Mouse (Mus musculus) MEL (cell line): ENCODE measurements around the gene Cga. TPM values are rescaled to one million over a fixed set of nuclear protein-coding genes. Genes with fewer than 3 reads are reported as not detected.

Experiments
- DNase-seq: peaks from one replicate; pipeline ENCODE4 v3.0.0; 2011; ENCODE audit warnings: low read depth, low spot score
- H3K27ac ChIP-seq: 2 replicates; pipeline ENCODE4 v1.5.1; 2012; ENCODE audit warnings: low read depth, mild to moderate bottlenecking, control low read depth, low read length, moderate library complexity; ENCODE audit not compliant: control insufficient read depth
- H3K27me3 ChIP-seq, 2 experiments: fragments of 150-350 bp in 1 of 2; sonication (generic) in 1 of 2; 2 replicates each; pipeline ENCODE4 v1.6.1; 2012; ENCODE audit warnings: low read length in 2 of 2, mild to moderate bottlenecking in 2 of 2, improper control_type of control experiment in 1 of 2, moderate library complexity in 1 of 2; ENCODE audit not compliant: insufficient read depth in 2 of 2, control insufficient read depth in 1 of 2
- H3K36me3 ChIP-seq, 2 experiments: 2 replicates each; pipeline ENCODE4 v1.6.1; 2012 to 2014; ENCODE audit warnings: low read length in 2 of 2, improper control_type of control experiment in 1 of 2, inconsistent platforms in 1 of 2, mild to moderate bottlenecking in 1 of 2; ENCODE audit not compliant: insufficient read depth in 2 of 2, control insufficient read depth in 1 of 2
- H3K4me1 ChIP-seq, 2 experiments: fragments of 150-350 bp in 1 of 2; sonication (generic) in 1 of 2; 2 replicates each; pipeline ENCODE4 v1.6.1; 2012; ENCODE audit warnings: low read length in 2 of 2, improper control_type of control experiment in 1 of 2, mild to moderate bottlenecking in 1 of 2; ENCODE audit not compliant: insufficient read depth in 2 of 2, control insufficient read depth in 1 of 2
- H3K4me3 ChIP-seq, 2 experiments: fragments of 150-350 bp in 1 of 2; sonication (generic) in 1 of 2; 2 replicates each; pipeline ENCODE4 v1.5.1; 2012; ENCODE audit warnings: low read depth in 2 of 2, low read length in 2 of 2, mild to moderate bottlenecking in 2 of 2, moderate library complexity in 2 of 2, control low read depth in 1 of 2, improper control_type of control experiment in 1 of 2; ENCODE audit not compliant: control insufficient read depth in 1 of 2, insufficient read depth in 1 of 2
- H3K79me2 ChIP-seq: 2 replicates; pipeline ENCODE4 v1.6.1; 2012; ENCODE audit warnings: mild to moderate bottlenecking, low read length, moderate library complexity; ENCODE audit not compliant: control insufficient read depth, poor library complexity, insufficient read depth
- H3K9ac ChIP-seq: 2 replicates; pipeline ENCODE4 v1.6.1; 2012; ENCODE audit warnings: low read depth, mild to moderate bottlenecking, control low read depth, low read length, moderate library complexity; ENCODE audit not compliant: control insufficient read depth, poor library complexity, severe bottlenecking
- H3K9me3 ChIP-seq: fragments of 150-350 bp; sonication (generic); replicated peaks from 2 replicates; pipeline ENCODE4 v1.6.1; 2012; ENCODE audit warnings: mild to moderate bottlenecking, low read length, improper control_type of control experiment, moderate library complexity; ENCODE audit not compliant: insufficient read depth
- BHLHE40 ChIP-seq: IDR thresholded peaks from 2 replicates; pipeline ENCODE4 v1.6.1; 2012; ENCODE audit warnings: low read depth, mild to moderate bottlenecking, inconsistent platforms, low read length, improper control_type of control experiment, borderline replicate concordance
- CHD2 ChIP-seq: IDR thresholded peaks from 2 replicates; pipeline ENCODE4 v1.6.1; 2011; ENCODE audit warnings: low read length, improper control_type of control experiment
- E2F4 ChIP-seq: IDR thresholded peaks from 2 replicates; pipeline ENCODE4 v1.6.1; 2011; ENCODE audit warnings: low read depth, low read length, improper control_type of control experiment, borderline replicate concordance
- EP300 ChIP-seq, 2 experiments: IDR thresholded peaks; 2 replicates each; pipeline ENCODE4 v1.6.1; 2011; ENCODE audit warnings: improper control_type of control experiment in 2 of 2, low read length in 2 of 2, low read depth in 1 of 2, mild to moderate bottlenecking in 1 of 2
- ETS1 ChIP-seq: IDR thresholded peaks from 2 replicates; pipeline ENCODE4 v1.6.1; 2012; ENCODE audit warnings: low read depth, mild to moderate bottlenecking, inconsistent platforms, low read length, improper control_type of control experiment, moderate library complexity
- GABPA ChIP-seq: IDR thresholded peaks from 2 replicates; pipeline ENCODE4 v1.6.1; 2012; ENCODE audit warnings: low read depth, mild to moderate bottlenecking, inconsistent platforms, low read length, improper control_type of control experiment, moderate library complexity
- HCFC1 ChIP-seq: IDR thresholded peaks from 2 replicates; pipeline ENCODE4 v1.6.1; 2012; ENCODE audit warnings: low read depth, mild to moderate bottlenecking, inconsistent platforms, low read length, improper control_type of control experiment, moderate library complexity
- KAT2A ChIP-seq: conservative IDR thresholded peaks from 2 replicates; pipeline ENCODE4 v1.6.1; 2012; ENCODE audit warnings: low read depth, low read length, improper control_type of control experiment, inconsistent platforms
- MAFK ChIP-seq: IDR thresholded peaks from 2 replicates; pipeline ENCODE4 v1.6.1; 2011; ENCODE audit warnings: low read depth, mild to moderate bottlenecking, low read length, improper control_type of control experiment, borderline replicate concordance
- MXI1 ChIP-seq: IDR thresholded peaks from 2 replicates; pipeline ENCODE4 v1.6.1; 2011; ENCODE audit warnings: mild to moderate bottlenecking, low read depth, low read length, improper control_type of control experiment
- NELFE ChIP-seq: IDR thresholded peaks from 2 replicates; pipeline ENCODE4 v1.6.1; 2011; ENCODE audit warnings: low read depth, low read length, improper control_type of control experiment
- NRF1 ChIP-seq: IDR thresholded peaks from 2 replicates; pipeline ENCODE4 v1.6.1; 2014; ENCODE audit warnings: low read depth, mild to moderate bottlenecking, inconsistent platforms, low read length, improper control_type of control experiment, moderate library complexity; ENCODE audit not compliant: poor library complexity, insufficient read depth, severe bottlenecking
- POLR2A ChIP-seq, 2 experiments: IDR thresholded peaks; 2 replicates each; pipeline ENCODE4 v1.6.1; 2011 to 2012; ENCODE audit warnings: low read length in 2 of 2, mild to moderate bottlenecking in 2 of 2, control low read depth in 1 of 2, improper control_type of control experiment in 1 of 2, low read depth in 1 of 2, moderate library complexity in 1 of 2; ENCODE audit not compliant: control insufficient read depth in 1 of 2, insufficient read depth in 1 of 2, poor library complexity in 1 of 2
- POLR2AphosphoS2 ChIP-seq: IDR thresholded peaks from 2 replicates; pipeline ENCODE4 v1.6.1; 2011; ENCODE audit warnings: low read length, improper control_type of control experiment
- SMC3 ChIP-seq: IDR thresholded peaks from 2 replicates; pipeline ENCODE4 v1.6.1; 2011; ENCODE audit warnings: low read depth, low read length, improper control_type of control experiment
- TBP ChIP-seq: IDR thresholded peaks from 2 replicates; pipeline ENCODE4 v1.8.0; 2011; ENCODE audit warnings: low read depth, low read length, improper control_type of control experiment
- TCF12 ChIP-seq: IDR thresholded peaks from 2 replicates; pipeline ENCODE4 v1.6.1; 2014; ENCODE audit warnings: low read depth, mild to moderate bottlenecking, inconsistent platforms, low read length, improper control_type of control experiment, moderate library complexity
- UBTF ChIP-seq: IDR thresholded peaks from 2 replicates; pipeline ENCODE4 v1.6.1; 2012; ENCODE audit warnings: low read depth, mild to moderate bottlenecking, inconsistent platforms, low read length, improper control_type of control experiment, moderate library complexity, borderline replicate concordance; ENCODE audit not compliant: insufficient read depth
- USF1 ChIP-seq: IDR thresholded peaks from 2 replicates; pipeline ENCODE4 v1.6.1; 2014; ENCODE audit warnings: low read depth, mild to moderate bottlenecking, inconsistent platforms, low read length, improper control_type of control experiment, moderate library complexity
- USF2 ChIP-seq, 2 experiments: IDR thresholded peaks; 2 replicates each; pipeline ENCODE4 v1.6.1; 2011 to 2012; ENCODE audit warnings: improper control_type of control experiment in 2 of 2, low read length in 2 of 2, borderline replicate concordance in 1 of 2, inconsistent platforms in 1 of 2, low read depth in 1 of 2, mild to moderate bottlenecking in 1 of 2; ENCODE audit not compliant: insufficient read depth in 1 of 2
- ZC3H11A ChIP-seq: IDR thresholded peaks from 2 replicates; pipeline ENCODE4 v1.6.1; 2012; ENCODE audit warnings: low read depth, mild to moderate bottlenecking, inconsistent platforms, low read length, improper control_type of control experiment
- ZMIZ1 ChIP-seq: IDR thresholded peaks from 2 replicates; pipeline ENCODE4 v1.6.1; 2012; ENCODE audit warnings: low read depth, mild to moderate bottlenecking, inconsistent platforms, low read length, improper control_type of control experiment, moderate library complexity
- ZNF384 ChIP-seq: IDR thresholded peaks from 2 replicates; pipeline ENCODE4 v1.6.1; 2012; ENCODE audit warnings: low read depth, mild to moderate bottlenecking, inconsistent platforms, low read length, improper control_type of control experiment
- polyA plus RNA-seq, 2 experiments: library from polyadenylated mRNA; stranded (reverse) in 1 of 2; unstranded in 1 of 2; fragments of >175 nt in 1 of 2; fragments of >200 nt in 1 of 2; gene quantifications; 2 replicates each; pipeline versions ENCODE4 v1.2.1 to v1.2.4; 2012; ENCODE audit warnings: low replicate concordance in 2 of 2, low read depth in 1 of 2; ENCODE audit not compliant: insufficient read length in 2 of 2, insufficient read depth in 1 of 2, missing spikeins in 1 of 2
- total RNA-seq: library from RNA; depleted of rRNA; stranded (reverse); fragments of 300-350 nt; gene quantifications from 2 replicates; pipeline ENCODE4 v1.2.3, GENCODE M21; 2012

Gene Cga
- total and polyA plus RNA-seq, 3 experiments, result not detected

- no peak overlapping the region for H3K27ac ChIP-seq
- H3K79me2 ChIP-seq, result peaks cover 23% of the 10 kb centered on the region
- H3K27me3 ChIP-seq, result no peaks in the 10 kb centered on the region
- DNase-seq, result no peak
- H3K36me3 ChIP-seq, result peaks cover 3 to 6% of the 10 kb centered on the region in 2 experiments; a peak in 3 of 4 replicates
- no peak overlapping the region for H3K9ac ChIP-seq
- H3K9me3 ChIP-seq, result no peaks in the 10 kb centered on the region
- H3K4me3 ChIP-seq, result no peak overlapping the region
- H3K4me1 ChIP-seq, result peaks cover 0 to 3% of the 10 kb centered on the region in 2 experiments; a peak in 2 of 4 replicates
- no peak for TF ChIP-seq ZC3H11A
- TF ChIP-seq NELFE, result no peak
- no peak for TF ChIP-seq TCF12
- TF ChIP-seq TBP, result no peak
- no peak for TF ChIP-seq KAT2A
- no peak for TF ChIP-seq MAFK
- TF ChIP-seq SMC3, result no peak
- TF ChIP-seq POLR2A (IDR thresholded peaks at IDR 0.05; ENCODE audit: control insufficient read depth in 1 of 2, insufficient read depth in 1 of 2, low read depth in 1 of 2, low read length in 2 of 2, poor library complexity in 1 of 2), result no peak
- TF ChIP-seq MXI1, result no peak
- no peak for TF ChIP-seq UBTF
- no peak for TF ChIP-seq GABPA
- no peak for TF ChIP-seq ETS1
- TF ChIP-seq NRF1, result no peak
- TF ChIP-seq CHD2, result no peak
- TF ChIP-seq EP300 (IDR thresholded peaks at IDR 0.05; ENCODE audit: low read depth in 1 of 2, low read length in 2 of 2), result no peak
- no peak for TF ChIP-seq USF2 (IDR thresholded peaks at IDR 0.05; ENCODE audit: borderline replicate concordance in 1 of 2, insufficient read depth in 1 of 2, low read depth in 1 of 2, low read length in 2 of 2)
- no peak for TF ChIP-seq USF1
- TF ChIP-seq HCFC1, result no peak
- TF ChIP-seq ZNF384, result no peak
- TF ChIP-seq POLR2AphosphoS2, result no peak
Observed at GRCm38 (mm10) chr4:34847679-34848309, 45.8 kb upstream of the Cga start.

- Histone ChIP-seq H3K4me1 (peaks cover 0 to 3% of the 10 kb centered on the region in 2 experiments; a peak in 2 of 4 replicates), H3K27ac (no peak overlapping the region), H3K36me3 (peaks cover 6 to 9% of the 10 kb centered on the region in 2 experiments), H3K9me3 (no peaks in the 10 kb centered on the region), H3K9ac (no peak overlapping the region), H3K79me2 (peaks cover 20% of the 10 kb centered on the region), H3K27me3 (no peaks in the 10 kb centered on the region), H3K4me3 (no peak overlapping the region)
- TF ChIP-seq MAFK, result no peak
- no peak for TF ChIP-seq ETS1
- no peak for TF ChIP-seq POLR2A (IDR thresholded peaks at IDR 0.05; ENCODE audit: control insufficient read depth in 1 of 2, insufficient read depth in 1 of 2, low read depth in 1 of 2, low read length in 2 of 2, poor library complexity in 1 of 2)
- TF ChIP-seq POLR2AphosphoS2, result no peak
- TF ChIP-seq E2F4, result no peak
- TF ChIP-seq NELFE, result no peak
- no peak for TF ChIP-seq HCFC1
- TF ChIP-seq KAT2A, result no peak
- no peak for TF ChIP-seq MXI1
- no peak for TF ChIP-seq ZMIZ1
- TF ChIP-seq BHLHE40, result no peak
- DNase-seq, result no peak
Observed at GRCm38 (mm10) chr4:34850156-34850555, 43.4 kb upstream of the Cga start.
